Comparison of ENCODE assay signal across 22 mouse cellular contexts in the genomic region with DNA sequence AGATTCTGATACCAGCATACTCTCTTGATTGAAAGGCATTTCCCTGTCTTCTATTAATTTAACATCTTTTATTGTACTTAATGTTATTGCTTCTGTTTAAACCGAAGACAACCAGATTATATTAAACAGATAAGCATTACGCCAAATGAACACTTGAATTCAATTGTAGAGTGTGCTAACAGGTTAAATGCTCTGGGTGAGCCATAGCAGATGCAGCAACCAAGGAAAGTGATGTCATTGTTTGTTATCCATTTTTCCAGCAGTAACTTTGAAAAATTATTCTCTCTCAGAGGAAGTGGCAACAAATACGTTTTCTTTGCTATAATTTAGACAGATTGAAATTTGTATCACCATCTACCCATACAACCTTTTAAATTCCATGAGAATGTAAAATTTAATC. TPM values are rescaled to one million over a fixed set of nuclear protein-coding genes. Genes with fewer than 3 reads are reported as not detected.
DNase-seq lines count a peak whose midpoint lies in the region; ATAC-seq and TF ChIP-seq lines count a peak whose summit lies in the region.
"Had no signal": no experiment of that assay in that cellular context is flagged by ENCODE, and none has a peak within 500 bp of the region (broad histone marks: within the 10 kb centered on the region; RNA-seq: fewer than 3 reads in every experiment).

No protein-coding gene starts in this region.

- peaks cover 34% of the 10 kb centered on the region for H3K4me1 ChIP-seq in forebrain, embryonic 15.5 days
- 0 out of 2 replicates have a peak, but pooled peaks cover 4% of the 10 kb centered on the region for H3K4me1 ChIP-seq in midbrain, embryonic 11.5 days (ENCODE audit: control insufficient read depth, insufficient read depth, low read length)
- peaks cover 8% of the 10 kb centered on the region; the same call in 1 of the 2 replicates for H3K4me1 ChIP-seq in neural tube, embryonic 14.5 days (ENCODE audit: control insufficient read depth, insufficient read depth, low read length)
- H3K4me1 ChIP-seq: heart, embryonic 10.5 days had no signal

- DNase-seq in layer of hippocampus, adult 2 months (ENCODE audit: low spot score in 2 of 2), result no peak
- DNase-seq in layer of hippocampus, postnatal 10 days (ENCODE audit: low spot score in 2 of 2), result no peak
- DNase-seq in midbrain, embryonic 11.5 days (ENCODE audit: low spot score, missing footprints), result peak; percentile 81
- DNase-seq in lung, postnatal 25 days (ENCODE audit: low spot score), result no peak
- no peak for DNase-seq in cerebellum, adult 9-10 months
- DNase-seq: adrenal gland, postnatal 36 days; heart, postnatal 14 days; kidney, adult 9 months; kidney, postnatal 4 days; layer of hippocampus, postnatal 36 days; left cerebral cortex, postnatal 4 days; lung, adult 2 months had no signal

- no peaks in the 10 kb centered on the region for H3K9me3 ChIP-seq in forebrain, embryonic 15.5 days
- H3K9me3 ChIP-seq in midbrain, embryonic 11.5 days (ENCODE audit: control insufficient read depth, low read length), result no peaks in the 10 kb centered on the region
- H3K9me3 ChIP-seq in neural tube, embryonic 14.5 days (ENCODE audit: control insufficient read depth, low read length), result no peaks in the 10 kb centered on the region
- H3K9me3 ChIP-seq: heart, embryonic 10.5 days had no signal

- no peak for TF ChIP-seq CTCF in layer of hippocampus, adult 2 months (conservative IDR thresholded peaks at IDR 0.05)

- H3K4me2 ChIP-seq in forebrain, embryonic 15.5 days (replicated peaks), result peak overlapping the region; percentile 51
- H3K4me2 ChIP-seq in midbrain, embryonic 11.5 days, result peak overlapping the region; percentile 11
- H3K4me2 ChIP-seq in neural tube, embryonic 14.5 days (ENCODE audit: low read depth, low read length), result peak overlapping the region; percentile 51
- H3K4me2 ChIP-seq: liver, embryonic 11.5 days had no signal

- 54% methylated on average over 3 of the region's 3 CpGs for WGBS in forebrain, embryonic 15.5 days
- WGBS in midbrain, embryonic 11.5 days, result 86% methylated on average over 3 of the region's 3 CpGs
- 58% methylated on average over 3 of the region's 3 CpGs for WGBS in neural tube, embryonic 14.5 days

- H3K27me3 ChIP-seq in forebrain, embryonic 15.5 days, result no peaks in the 10 kb centered on the region
- H3K27me3 ChIP-seq in midbrain, embryonic 11.5 days (ENCODE audit: control insufficient read depth, insufficient read depth, low read length), result no peaks in the 10 kb centered on the region
- no peaks in the 10 kb centered on the region for H3K27me3 ChIP-seq in neural tube, embryonic 14.5 days (ENCODE audit: control insufficient read depth, insufficient read depth, low read length)

- peak overlapping the region; percentile 96 for H3K27ac ChIP-seq in layer of hippocampus, adult 2 months
- H3K27ac ChIP-seq in forebrain, embryonic 15.5 days (replicated peaks), result peak overlapping the region; percentile 72
- no peak overlapping the region for H3K27ac ChIP-seq in midbrain, embryonic 11.5 days (ENCODE audit: low read depth, low read length)
- no peak overlapping the region for H3K27ac ChIP-seq in neural tube, embryonic 14.5 days (ENCODE audit: low read depth, low read length)
- H3K27ac ChIP-seq: heart, embryonic 10.5 days; macrophage had no signal

- no peak for ATAC-seq in forebrain, embryonic 15.5 days (replicated peaks)
- ATAC-seq in midbrain, embryonic 11.5 days (ENCODE audit: low FRiP score), result no peak
- ATAC-seq in neural tube, embryonic 14.5 days (ENCODE audit: low read depth), result no peak
- ATAC-seq in erythroid progenitor cell, adult 5-6 weeks (replicated peaks; ENCODE audit: low FRiP score, poor library complexity, severe bottlenecking), result no peak
- ATAC-seq: activated CD4-positive, CD25-positive, alpha-beta regulatory T cell, adult 4 months; Patski had no signal

- peak overlapping the region; percentile 70 for H3K4me3 ChIP-seq in layer of hippocampus, adult 2 months
- peak overlapping the region; percentile 48 for H3K4me3 ChIP-seq in forebrain, embryonic 15.5 days
- no peak overlapping the region for H3K4me3 ChIP-seq in midbrain, embryonic 11.5 days (ENCODE audit: low read depth, low read length)
- peak overlapping the region; percentile 49 for H3K4me3 ChIP-seq in neural tube, embryonic 14.5 days (ENCODE audit: low read depth, low read length)
- H3K4me3 ChIP-seq: erythroblast, embryonic 14.5 days; heart, embryonic 10.5 days had no signal

- no peaks in the 10 kb centered on the region for H3K36me3 ChIP-seq in forebrain, embryonic 15.5 days
- H3K36me3 ChIP-seq in midbrain, embryonic 11.5 days (ENCODE audit: control insufficient read depth, insufficient read depth, low read length), result no peaks in the 10 kb centered on the region
- no peaks in the 10 kb centered on the region for H3K36me3 ChIP-seq in neural tube, embryonic 14.5 days (ENCODE audit: control insufficient read depth, insufficient read depth, low read length)
- H3K36me3 ChIP-seq: heart, embryonic 10.5 days had no signal

- peak overlapping the region; percentile 59 for H3K9ac ChIP-seq in forebrain, embryonic 15.5 days (replicated peaks)
- H3K9ac ChIP-seq in midbrain, embryonic 11.5 days (ENCODE audit: low read length), result no peak overlapping the region
- peak overlapping the region; percentile 54; the same call in 1 of the 2 replicates for H3K9ac ChIP-seq in neural tube, embryonic 14.5 days (replicated peaks; ENCODE audit: low read depth, low read length)

RNA-seq across cellular contexts. Expression of a gene that starts 2.9 kb away (rescaled TPM):
- total RNA-seq in layer of hippocampus, adult 2 months (2021), result 100 to 1,000 TPM; 959 to 981 TPM
- total RNA-seq in layer of hippocampus, postnatal 10 days (2021), result 1,000 to 10,000 TPM in 1 of 2 experiments, 100 to 1,000 TPM in 1; 988 to 1,034 TPM
- 599 and 667 TPM in 2 replicates for polyA plus RNA-seq in forebrain, embryonic 15.5 days (2015; fragmentation: Nextera tagmentation; extraction: Ambion mirVana)
- polyA plus RNA-seq in midbrain, embryonic 11.5 days (2014; fragmentation: Nextera tagmentation; extraction: Ambion mirVana), result 163 and 190 TPM in 2 replicates
- polyA plus RNA-seq in neural tube, embryonic 14.5 days (2014; fragmentation: Nextera tagmentation; extraction: Ambion mirVana), result 484 and 610 TPM in 2 replicates
- not detected in 2 replicates for total RNA-seq in erythroid progenitor cell, adult 5-6 weeks (2015; ENCODE audit: low replicate concordance)
- not detected in 2 replicates for total RNA-seq in erythroid progenitor cell, adult 5-6 weeks (2017; ENCODE audit: low replicate concordance)
- polyA plus RNA-seq: C2C12; erythroblast, embryonic 14.5 days; macrophage; Patski had no signal

Comparison
In these comparisons a context has a peak if more than half of its experiments do, and no peak if none do; other contexts are left out.
1. H3K27ac ChIP-seq: peak in layer of hippocampus, adult 2 months (single experiment) and forebrain, embryonic 15.5 days (single experiment); none in midbrain, embryonic 11.5 days (single experiment) and neural tube, embryonic 14.5 days (single experiment).
2. RNA of a gene that starts 2.9 kb away (total RNA-seq): 988 to 1,034 TPM in layer of hippocampus, postnatal 10 days and 959 to 981 TPM in layer of hippocampus, adult 2 months; not detected in erythroid progenitor cell, adult 5-6 weeks; every median in the first group is over 100 times any median in the second.
3. Peak in every context shown above with its lines, with median percentiles within 50 percentile points of each other: H3K4me2 ChIP-seq.